Mouse (Mus musculus) hindbrain, embryonic 16.5 days (tissue): ENCODE results near the gene Rab26. TPM values are rescaled to one million over a fixed set of nuclear protein-coding genes. Genes with fewer than 3 reads are reported as not detected.
A peak's percentile ranks its signal among the peaks of the same experiment; 100 is the strongest.

Experiments
- ATAC-seq: fragments of 200-750 bp; cut with Nextera tagmentation; 2 replicates; pipeline ENCODE4 v1.8.0; 2017; ENCODE audit warnings: moderate TSS enrichment, moderate library complexity
- H3K27ac ChIP-seq: fragments of 300-500 bp; sonication (generic); 2 replicates; pipeline ENCODE4 v1.5.1; 2014; ENCODE audit warnings: low read depth, mild to moderate bottlenecking, control low read depth, low read length, moderate library complexity
- H3K27me3 ChIP-seq: fragments of 300-500 bp; sonication (generic); replicated peaks from 2 replicates; pipeline ENCODE4 v1.6.1; 2014; ENCODE audit warnings: low read length; ENCODE audit not compliant: control insufficient read depth, insufficient read depth
- H3K36me3 ChIP-seq: fragments of 300-500 bp; sonication (generic); 2 replicates; pipeline ENCODE4 v1.6.1; 2014; ENCODE audit warnings: mild to moderate bottlenecking, low read length, moderate library complexity, mixed read lengths; ENCODE audit not compliant: control insufficient read depth, insufficient read depth
- H3K4me1 ChIP-seq: fragments of 300-500 bp; sonication (generic); 2 replicates; pipeline ENCODE4 v1.6.1; 2014; ENCODE audit warnings: low read depth, low read length; ENCODE audit not compliant: control insufficient read depth, insufficient read depth
- H3K4me2 ChIP-seq: fragments of 300-500 bp; sonication (generic); 2 replicates; pipeline ENCODE4 v1.6.1; 2014; ENCODE audit warnings: mild to moderate bottlenecking, low read length, control low read depth, moderate library complexity
- H3K4me3 ChIP-seq: fragments of 300-500 bp; sonication (generic); 2 replicates; pipeline ENCODE4 v1.5.1; 2014; ENCODE audit warnings: mild to moderate bottlenecking, low read length, control low read depth, moderate library complexity
- H3K9ac ChIP-seq: fragments of 300-500 bp; sonication (generic); 2 replicates; pipeline ENCODE4 v1.6.1; 2014; ENCODE audit warnings: low read depth, mild to moderate bottlenecking, control low read depth, low read length, moderate library complexity
- H3K9me3 ChIP-seq: fragments of 300-500 bp; sonication (generic); 2 replicates; pipeline ENCODE4 v1.6.1; 2014; ENCODE audit warnings: mild to moderate bottlenecking, low read length, moderate library complexity; ENCODE audit not compliant: control insufficient read depth
- WGBS: fragments of 180-500 bp; shearing (Covaris S2); extraction: QIAGEN DNeasy Blood & Tissue Kit; methylation state at CpG from one replicate; pipeline ENCODE4 v1.1.7; 2014; 5-methylcytosine and 5-hydroxymethylcytosine counted together
- polyA plus RNA-seq: library from polyadenylated mRNA; unstranded; fragments of >200 nt; fragmentation: Nextera tagmentation; extraction: Ambion mirVana; gene quantifications from 2 replicates; pipeline ENCODE4 v1.2.1, GENCODE M21; 2015

Rab26 gene
- polyA plus RNA-seq, 1 experiment from 2014 or later: 13.0 TPM

DNA sequence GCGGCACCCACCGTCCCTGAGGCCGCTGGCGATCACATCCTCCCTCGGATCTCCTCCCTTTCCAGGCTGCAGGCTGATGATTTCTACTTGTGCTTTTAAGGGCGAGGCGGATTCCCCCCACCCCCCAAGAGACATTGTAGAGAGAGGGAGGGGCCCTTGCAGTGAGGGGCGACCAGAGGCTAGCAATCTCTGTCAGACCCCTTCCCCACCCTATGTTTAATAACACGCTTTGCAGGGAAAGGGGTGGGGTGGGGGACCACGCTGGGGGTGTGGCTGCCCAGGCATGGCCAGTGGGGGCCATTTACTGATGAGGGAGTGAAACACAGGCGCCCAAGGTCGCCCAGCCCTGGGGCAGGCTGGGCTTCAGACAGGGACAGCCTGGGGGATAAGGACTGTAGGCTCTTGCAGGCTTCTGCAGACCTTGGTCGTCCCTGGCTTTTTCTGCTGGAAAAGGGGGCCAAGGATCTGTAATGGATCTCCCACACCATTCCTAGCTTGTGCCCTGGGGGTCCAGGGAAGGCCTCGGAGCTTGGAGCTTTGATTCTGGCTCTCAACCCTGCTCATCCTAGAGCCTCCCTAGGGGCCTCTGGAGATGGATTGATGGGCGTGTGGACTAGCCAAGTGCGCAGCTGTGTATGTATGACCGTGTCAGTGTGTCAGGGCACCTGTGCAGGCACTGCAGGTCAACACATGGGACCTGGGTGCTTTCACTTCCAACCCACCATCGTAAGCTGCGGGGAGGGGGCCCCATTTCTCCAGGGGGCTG is 44.6 kb downstream of the Rab26 start:
- H3K9ac ChIP-seq: peak overlapping the region; percentile 84
- no peaks in the 10 kb centered on the region for H3K9me3 ChIP-seq
- H3K27ac ChIP-seq: peak overlapping the region; percentile 94
- no peaks in the 10 kb centered on the region for H3K27me3 ChIP-seq
- peak overlapping the region; percentile 69 for H3K4me3 ChIP-seq
- peak; percentile 55 for ATAC-seq
- peaks cover 29% of the 10 kb centered on the region for H3K4me1 ChIP-seq
- 13% methylated on average over 19 of the region's 19 CpGs for WGBS
- H3K4me2 ChIP-seq: peak overlapping the region; percentile 83
- H3K36me3 ChIP-seq: no peaks in the 10 kb centered on the region

- Histone ChIP-seq H3K27ac (peak overlapping the region; percentile 94), H3K4me3 (peak overlapping the region; percentile 69), H3K27me3 (no peaks in the 10 kb centered on the region), H3K9me3 (no peaks in the 10 kb centered on the region), H3K9ac (peak overlapping the region; percentile 84), H3K4me2 (peak overlapping the region; percentile 83), H3K4me1 (peaks cover 29% of the 10 kb centered on the region), H3K36me3 (no peaks in the 10 kb centered on the region)
- ATAC-seq: peak; percentile 76
- under 1% methylated on average over 48 of the region's 81 CpGs for WGBS
These were observed 45.2 kb downstream of the Rab26 start for GRCm38 (mm10) chr17:24488662-24489264.

DNA sequence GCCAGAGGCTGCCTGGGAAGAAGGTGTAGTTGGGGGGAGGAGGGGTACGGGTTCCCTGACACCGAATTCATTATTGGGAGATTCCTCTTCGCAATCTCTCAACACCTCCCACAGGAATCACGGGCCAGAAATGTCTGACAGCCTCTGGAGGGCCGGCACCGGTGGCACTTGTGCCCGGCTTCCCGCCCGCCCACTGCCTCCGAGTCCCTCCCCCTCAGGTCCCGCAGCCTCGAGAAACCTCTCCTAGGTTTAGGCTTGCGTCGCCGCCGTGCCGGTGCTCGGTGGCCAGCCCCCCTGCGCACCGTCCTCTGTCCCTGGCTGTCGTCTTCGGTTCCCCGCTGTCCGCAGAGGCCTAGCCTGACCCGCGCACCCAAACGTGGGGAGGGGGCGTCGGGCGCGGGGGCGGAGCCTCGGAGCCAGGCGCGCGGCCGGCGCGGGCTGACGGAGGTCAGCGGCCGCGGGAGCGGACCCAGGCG is 45.8 kb downstream of the Rab26 start, which contains the start of gene Caskin1:
Caskin1 (plus strand) TSS at position 416 of the 476 bp plus-strand sequence.
- Histone ChIP-seq H3K4me1 (peaks cover 29% of the 10 kb centered on the region), H3K9me3 (no peaks in the 10 kb centered on the region), H3K4me3 (peak within 1 kb of the TSS; percentile 69), H3K36me3 (no peaks in the 10 kb centered on the region), H3K27ac (peak within 1 kb of the TSS; percentile 94), H3K27me3 (no peaks in the 10 kb centered on the region), H3K4me2 (peak within 1 kb of the TSS; percentile 83), H3K9ac (peak within 1 kb of the TSS; percentile 84)
- WGBS: under 1% methylated on average over 39 of the region's 45 CpGs
- ATAC-seq: peak; percentile 63

- H3K4me1 ChIP-seq: peaks cover 19% of the 10 kb centered on the region
- no peaks in the 10 kb centered on the region for H3K9me3 ChIP-seq
- ATAC-seq: 0 out of 2 replicates have a peak, but pooled peaks have one; percentile 8
- no peaks in the 10 kb centered on the region for H3K27me3 ChIP-seq
- peak overlapping the region; percentile 50 for H3K9ac ChIP-seq
- peak overlapping the region; percentile 64 for H3K27ac ChIP-seq
- H3K4me3 ChIP-seq: no peak overlapping the region; the same call in 1 of the 2 replicates
- 43% methylated on average over 11 of the region's 11 CpGs for WGBS
- H3K4me2 ChIP-seq: no peak overlapping the region
- H3K36me3 ChIP-seq: no peaks in the 10 kb centered on the region
These were observed 48.7 kb downstream of the Rab26 start for GRCm38 (mm10) chr17:24485090-24485860.

- Histone ChIP-seq H3K36me3 (no peaks in the 10 kb centered on the region), H3K27me3 (no peaks in the 10 kb centered on the region), H3K4me2 (no peak overlapping the region), H3K4me3 (no peak overlapping the region), H3K27ac (no peak overlapping the region), H3K9ac (no peak overlapping the region), H3K4me1 (peaks cover 17% of the 10 kb centered on the region), H3K9me3 (no peaks in the 10 kb centered on the region)
- 67% methylated on average over 3 of the region's 3 CpGs for WGBS
- ATAC-seq: no peak
These were observed 50.5 kb downstream of the Rab26 start for GRCm38 (mm10) chr17:24483495-24483894.

DNA sequence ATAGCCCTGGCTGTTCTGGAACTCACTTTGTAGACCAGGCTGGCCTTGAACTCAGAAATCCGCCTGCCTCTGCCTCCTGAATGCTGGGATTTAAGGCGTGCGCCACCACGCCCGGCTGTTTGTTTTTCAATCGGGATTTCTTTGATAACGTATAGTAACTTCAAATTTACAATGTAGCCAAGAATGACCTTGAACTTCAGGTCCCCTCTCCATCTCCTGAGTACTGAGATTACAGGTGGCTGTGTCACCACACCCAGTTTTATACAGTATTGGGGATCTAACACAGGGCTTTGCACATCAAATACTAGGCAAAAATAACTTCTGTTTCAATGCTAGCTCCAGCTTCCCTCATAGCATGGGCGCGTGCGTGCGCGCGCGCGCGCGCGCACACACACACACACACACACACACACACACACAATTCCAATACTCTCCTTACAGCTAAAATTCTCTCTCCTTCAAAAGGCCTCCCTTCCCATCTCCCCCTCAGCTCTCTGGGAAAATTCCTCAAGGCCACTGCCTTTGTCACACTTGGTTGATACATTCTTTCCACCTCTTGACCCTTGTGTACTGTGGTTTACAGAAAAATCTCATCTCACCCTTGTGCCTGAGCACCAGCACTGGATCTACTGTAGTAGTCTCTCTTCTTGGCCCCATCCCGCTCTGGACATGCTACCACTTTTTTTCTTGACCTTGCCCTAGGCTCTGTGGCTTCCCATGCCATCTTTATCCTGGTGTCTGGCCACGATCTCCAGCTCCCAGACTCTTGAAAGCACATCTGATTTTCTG is 52.8 kb downstream of the Rab26 start:
- ATAC-seq: no peak
- WGBS: 95% methylated on average over 20 of the region's 20 CpGs

GRCm38 (mm10) chr17:24480201-24480826 is 53.7 kb downstream of the Rab26 start:
- ATAC-seq: no peak
- Histone ChIP-seq H3K27ac (no peak overlapping the region), H3K4me1 (peaks cover 16% of the 10 kb centered on the region), H3K4me2 (no peak overlapping the region), H3K4me3 (no peak overlapping the region), H3K9ac (no peak overlapping the region), H3K36me3 (peaks cover 12% of the 10 kb centered on the region), H3K9me3 (no peaks in the 10 kb centered on the region), H3K27me3 (no peaks in the 10 kb centered on the region)
- 52% methylated on average over 3 of the region's 3 CpGs for WGBS

More for the DNA sequence above, 52.8 kb downstream of the Rab26 start:
- Histone ChIP-seq H3K27me3 (no peaks in the 10 kb centered on the region), H3K9ac (no peak overlapping the region), H3K4me1 (peaks cover 20% of the 10 kb centered on the region), H3K36me3 (0 out of 2 replicates have a peak, but pooled peaks cover 6% of the 10 kb centered on the region), H3K4me2 (no peak overlapping the region), H3K4me3 (no peak overlapping the region), H3K27ac (no peak overlapping the region), H3K9me3 (no peaks in the 10 kb centered on the region)

GRCm38 (mm10) chr17:24479431-24479830 is 54.6 kb downstream of the Rab26 start:
- WGBS: 34% methylated on average over 1 of the region's 1 CpGs
- H3K36me3 ChIP-seq: peaks cover 19% of the 10 kb centered on the region
- H3K9ac ChIP-seq: no peak overlapping the region
- no peaks in the 10 kb centered on the region for H3K9me3 ChIP-seq
- H3K27ac ChIP-seq: no peak overlapping the region
- no peaks in the 10 kb centered on the region for H3K27me3 ChIP-seq
- no peak for ATAC-seq
- H3K4me2 ChIP-seq: peak overlapping the region; percentile 40
- H3K4me3 ChIP-seq: no peak overlapping the region; the same call in 1 of the 2 replicates
- H3K4me1 ChIP-seq: peaks cover 14% of the 10 kb centered on the region
